Mouse (Mus musculus) hindbrain, embryonic 13.5 days (tissue): ENCODE results near the gene Tectb. TPM values are rescaled to one million over a fixed set of nuclear protein-coding genes. Genes with fewer than 3 reads are reported as not detected.

Source experiments
- ATAC-seq: fragments of 200-750 bp; cut with Nextera tagmentation; 2 replicates; pipeline ENCODE4 v1.8.0; 2017; ENCODE audit warnings: moderate TSS enrichment; ENCODE audit not compliant: low FRiP score
- H3K27ac ChIP-seq: fragments of 300-500 bp; sonication (generic); 2 replicates; pipeline ENCODE4 v1.5.1; 2015; ENCODE audit warnings: inconsistent platforms, mild to moderate bottlenecking, moderate library complexity
- H3K27me3 ChIP-seq: fragments of 300-500 bp; sonication (generic); 2 replicates; pipeline ENCODE4 v1.6.1; 2015; ENCODE audit warnings: mild to moderate bottlenecking, inconsistent platforms
- H3K36me3 ChIP-seq: fragments of 300-500 bp; sonication (generic); 2 replicates; pipeline ENCODE4 v1.6.1; 2015; ENCODE audit warnings: mild to moderate bottlenecking, inconsistent platforms
- H3K4me1 ChIP-seq: fragments of 300-500 bp; sonication (generic); replicated peaks from 2 replicates; pipeline ENCODE4 v1.6.1; 2015; ENCODE audit warnings: inconsistent platforms
- H3K4me2 ChIP-seq: fragments of 300-500 bp; sonication (generic); 2 replicates; pipeline ENCODE4 v1.6.1; 2015; ENCODE audit warnings: inconsistent platforms, mild to moderate bottlenecking, moderate library complexity
- H3K4me3 ChIP-seq: fragments of 300-500 bp; sonication (generic); 2 replicates; pipeline ENCODE4 v1.5.1; 2015; ENCODE audit warnings: mild to moderate bottlenecking, inconsistent platforms
- H3K9ac ChIP-seq: fragments of 300-500 bp; sonication (generic); 2 replicates; pipeline ENCODE4 v1.6.1; 2015; ENCODE audit warnings: mild to moderate bottlenecking, inconsistent platforms
- H3K9me3 ChIP-seq: fragments of 300-500 bp; sonication (generic); 2 replicates; pipeline ENCODE4 v1.6.1; 2016; ENCODE audit warnings: inconsistent platforms
- WGBS: fragments of 180-500 bp; shearing (Covaris S2); methylation state at CpG from one replicate; pipeline ENCODE4 v1.1.7; 2015; 5-methylcytosine and 5-hydroxymethylcytosine counted together
- polyA plus RNA-seq: library from polyadenylated mRNA; unstranded; fragments of >200 nt; fragmentation: Nextera tagmentation; extraction: Ambion mirVana; gene quantifications from 2 replicates; pipeline ENCODE4 v1.2.1, GENCODE M21; 2015

Tectb gene
- polyA plus RNA-seq, 1 experiment from 2014 or later, result 0.75 TPM

DNA sequence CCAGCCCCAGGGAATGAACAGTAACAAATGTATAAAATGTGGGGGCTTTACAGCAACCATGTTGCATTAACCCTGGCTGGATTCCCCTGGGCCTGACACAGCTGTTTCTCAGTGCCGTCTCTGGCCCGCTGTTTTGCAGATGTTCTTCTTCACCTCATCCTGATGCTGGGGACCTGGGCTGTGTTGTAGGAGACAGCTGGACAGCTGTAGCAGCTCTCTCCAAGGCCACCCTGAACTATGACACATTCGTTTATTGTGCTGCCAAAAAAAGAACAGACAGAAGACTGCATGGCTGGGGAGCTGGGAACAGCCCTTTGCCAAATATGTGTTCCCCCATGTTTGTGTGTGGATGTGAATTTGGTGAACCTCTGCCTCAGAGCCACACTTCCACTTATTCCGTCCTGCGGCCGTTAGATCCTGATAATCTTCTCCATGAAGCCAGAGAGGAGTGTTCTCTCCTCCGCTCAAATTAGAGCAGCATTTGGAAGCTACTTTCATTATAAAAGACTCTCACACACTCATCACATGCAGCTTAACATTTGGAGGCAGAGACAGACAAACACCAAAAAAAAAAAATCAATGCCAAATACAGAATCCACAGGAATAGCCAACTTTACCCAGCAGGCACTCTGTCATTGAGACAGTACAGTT lies 14.1 kb downstream of the Tectb start:
- no peaks in the 10 kb centered on the region for H3K36me3 ChIP-seq
- H3K4me3 ChIP-seq, result no peak overlapping the region
- 0 out of 2 replicates have a peak, but pooled peaks cover 6% of the 10 kb centered on the region for H3K27me3 ChIP-seq
- no peak overlapping the region for H3K4me2 ChIP-seq
- 86% methylated on average over 7 of the region's 7 CpGs for WGBS
- H3K9ac ChIP-seq, result no peak overlapping the region
- peaks cover 3% of the 10 kb centered on the region; the same call in 1 of the 2 replicates for H3K4me1 ChIP-seq
- H3K9me3 ChIP-seq, result no peaks in the 10 kb centered on the region
- H3K27ac ChIP-seq, result no peak overlapping the region
- no peak for ATAC-seq

DNA sequence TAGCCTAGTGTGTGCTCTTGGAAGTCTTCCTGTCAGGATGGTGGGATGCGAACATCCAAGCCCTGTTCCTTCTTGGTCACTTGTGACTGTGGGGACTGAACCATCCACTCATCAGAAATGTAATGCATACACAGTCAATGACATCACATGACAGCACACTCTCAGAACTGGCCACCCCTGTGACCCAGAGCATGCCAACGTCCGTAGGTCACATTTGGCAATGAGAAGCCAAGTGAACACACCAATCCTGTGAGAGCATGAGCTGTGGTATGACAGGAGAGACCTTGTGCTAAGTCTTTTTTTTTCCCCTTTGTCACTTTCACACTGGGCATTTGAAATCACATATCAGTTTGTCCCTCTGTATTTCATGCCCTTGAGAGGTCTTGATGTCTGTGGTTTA lies 15.0 kb downstream of the Tectb start:
- Histone ChIP-seq H3K4me2 (no peak overlapping the region), H3K4me3 (no peak overlapping the region), H3K27ac (no peak overlapping the region), H3K4me1 (peaks cover 3% of the 10 kb centered on the region; the same call in 1 of the 2 replicates), H3K36me3 (no peaks in the 10 kb centered on the region), H3K27me3 (0 out of 2 replicates have a peak, but pooled peaks cover 6% of the 10 kb centered on the region), H3K9me3 (no peaks in the 10 kb centered on the region), H3K9ac (no peak overlapping the region)
- 84% methylated on average over 3 of the region's 3 CpGs for WGBS
- ATAC-seq, result no peak

DNA sequence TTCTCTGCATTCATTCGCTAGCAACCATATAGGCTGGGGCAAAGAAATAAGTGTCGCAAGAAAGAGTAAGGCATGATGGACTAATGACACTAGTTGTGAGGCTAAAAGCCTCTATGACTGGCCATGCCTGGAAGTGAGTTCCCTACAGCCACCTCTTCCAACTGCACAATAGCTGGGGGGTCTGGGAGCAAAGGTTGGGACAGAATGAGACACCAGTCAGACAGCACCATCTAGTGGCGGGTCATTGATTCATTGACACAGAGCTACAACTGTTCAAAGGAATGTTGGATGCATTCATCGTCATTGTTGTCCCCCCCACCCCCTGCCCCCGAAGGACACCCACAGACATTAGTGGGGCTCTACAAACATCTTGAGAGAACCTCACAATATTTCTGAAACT lies 17.8 kb downstream of the Tectb start:
- ATAC-seq, result peak; percentile 32; the same call in 1 of the 2 replicates
- H3K4me2 ChIP-seq, result 0 out of 2 replicates have a peak overlapping the region, but pooled peaks have one; percentile 21

DNA sequence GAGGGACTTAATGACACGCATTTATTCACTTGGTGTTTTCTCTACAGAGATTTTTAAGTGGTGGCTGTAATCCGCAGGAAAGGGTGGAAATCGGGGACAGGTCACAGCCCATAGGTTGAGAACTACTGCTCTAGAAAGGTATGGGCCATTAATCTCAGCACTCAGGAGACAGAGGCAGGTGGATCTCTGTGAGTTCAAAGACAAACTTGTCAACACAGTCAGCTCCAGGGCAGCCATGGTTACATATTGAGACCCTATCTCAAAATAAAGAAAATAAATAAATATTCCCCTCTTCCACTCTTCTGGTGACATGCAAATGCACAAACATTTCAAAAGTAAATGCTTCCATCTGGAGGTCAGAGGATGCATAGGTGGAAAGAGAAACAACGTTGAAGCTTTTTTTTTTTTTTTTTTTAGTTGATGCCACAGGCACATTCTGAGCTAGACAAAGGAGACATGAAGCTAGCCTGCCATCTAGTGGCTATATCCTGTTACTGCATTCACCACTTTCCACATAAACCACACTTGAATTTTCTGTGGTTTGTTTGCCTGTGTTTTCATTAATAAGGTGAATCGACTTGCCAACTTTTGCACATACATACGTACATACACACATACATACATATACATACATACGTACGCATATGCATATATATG lies 26.1 kb downstream of the Tectb start:
- H3K9me3 ChIP-seq, result 0 out of 2 replicates have a peak, but pooled peaks cover 3% of the 10 kb centered on the region
- H3K4me2 ChIP-seq, result no peak overlapping the region
- 39% methylated on average over 8 of the region's 8 CpGs for WGBS
- ATAC-seq, result peak; percentile 32; the same call in 1 of the 2 replicates
- H3K27ac ChIP-seq, result no peak overlapping the region
- H3K9ac ChIP-seq, result no peak overlapping the region
- no peaks in the 10 kb centered on the region for H3K4me1 ChIP-seq
- no peak overlapping the region for H3K4me3 ChIP-seq
- H3K27me3 ChIP-seq, result 0 out of 2 replicates have a peak, but pooled peaks cover 12% of the 10 kb centered on the region
- H3K36me3 ChIP-seq, result no peaks in the 10 kb centered on the region

More for the DNA sequence above, 17.8 kb downstream of the Tectb start:
- Histone ChIP-seq H3K36me3 (no peaks in the 10 kb centered on the region), H3K27ac (no peak overlapping the region), H3K9ac (no peak overlapping the region), H3K9me3 (no peaks in the 10 kb centered on the region), H3K4me1 (peaks cover 3% of the 10 kb centered on the region; the same call in 1 of the 2 replicates), H3K4me3 (no peak overlapping the region), H3K27me3 (0 out of 2 replicates have a peak, but pooled peaks cover 6% of the 10 kb centered on the region)
- 35% methylated on average over 5 of the region's 5 CpGs for WGBS

DNA sequence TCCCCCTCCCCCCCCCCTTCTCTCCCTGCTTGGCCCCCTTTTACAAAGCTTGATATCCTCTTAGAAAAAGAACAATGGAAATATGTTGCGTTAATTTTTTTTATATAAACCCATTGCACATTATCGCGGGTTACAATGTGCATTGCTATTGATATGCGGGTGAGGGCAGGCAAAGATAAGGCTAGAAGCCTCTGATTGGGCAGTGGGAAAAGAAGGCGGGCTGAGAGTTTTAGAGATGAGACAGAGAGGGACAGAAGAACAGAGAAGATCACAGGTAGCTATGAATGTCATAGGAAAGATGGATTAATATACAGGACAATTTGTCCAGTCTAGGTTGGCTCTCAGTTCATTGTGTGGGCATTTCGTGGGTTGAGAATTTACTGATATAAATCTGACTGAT lies 26.7 kb downstream of the Tectb start:
- H3K36me3 ChIP-seq, result no peaks in the 10 kb centered on the region
- no peak overlapping the region for H3K4me3 ChIP-seq
- 0 out of 2 replicates have a peak, but pooled peaks cover 12% of the 10 kb centered on the region for H3K27me3 ChIP-seq
- H3K9ac ChIP-seq, result no peak overlapping the region
- 59% methylated on average over 6 of the region's 6 CpGs for WGBS
- no peak for ATAC-seq
- H3K9me3 ChIP-seq, result 0 out of 2 replicates have a peak, but pooled peaks cover 3% of the 10 kb centered on the region
- no peaks in the 10 kb centered on the region for H3K4me1 ChIP-seq
- no peak overlapping the region for H3K27ac ChIP-seq
- no peak overlapping the region for H3K4me2 ChIP-seq

DNA sequence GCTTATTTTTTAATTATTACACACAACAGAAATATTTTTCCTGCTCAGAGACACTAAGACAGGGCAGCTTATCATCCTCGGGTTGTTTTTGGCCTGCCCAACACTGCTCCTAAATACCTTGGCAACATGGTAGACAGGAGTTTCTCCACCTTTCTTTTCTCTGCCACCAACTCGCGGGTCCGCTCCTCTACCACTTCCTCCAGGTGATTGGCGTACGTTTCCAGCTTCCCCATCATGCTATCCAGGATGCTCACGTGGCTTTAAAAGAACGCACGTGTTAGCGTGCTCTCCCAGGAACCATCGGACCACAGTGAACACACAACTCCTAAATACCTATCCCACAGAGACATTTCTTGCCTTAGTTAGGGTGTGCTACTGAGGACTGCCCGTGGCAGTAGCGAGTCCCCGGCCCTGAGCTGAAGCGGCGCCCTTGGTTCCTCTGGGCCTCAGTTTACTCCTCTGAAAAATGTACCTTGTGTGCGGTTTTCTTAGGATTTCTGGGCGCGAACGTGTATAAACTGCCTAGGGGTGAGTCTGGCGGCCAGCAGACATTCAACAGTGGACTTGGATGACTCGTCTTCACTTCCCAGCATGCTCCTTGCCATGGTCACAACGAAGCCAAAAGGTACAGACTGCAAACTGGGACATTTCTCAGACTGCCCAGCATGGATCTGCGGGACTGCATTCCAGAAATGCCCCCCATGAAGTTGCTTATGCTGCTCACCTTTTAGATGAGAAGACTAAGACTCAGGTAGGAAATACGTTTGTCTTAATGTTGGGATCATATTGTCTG lies 27.4 kb downstream of the Tectb start:
- Histone ChIP-seq H3K4me3 (no peak overlapping the region), H3K4me2 (no peak overlapping the region), H3K27me3 (0 out of 2 replicates have a peak, but pooled peaks cover 12% of the 10 kb centered on the region), H3K9ac (no peak overlapping the region; the same call in 1 of the 2 replicates), H3K4me1 (no peaks in the 10 kb centered on the region), H3K27ac (no peak overlapping the region), H3K9me3 (0 out of 2 replicates have a peak, but pooled peaks cover 3% of the 10 kb centered on the region), H3K36me3 (no peaks in the 10 kb centered on the region)
- ATAC-seq, result no peak
- 70% methylated on average over 25 of the region's 25 CpGs for WGBS

DNA sequence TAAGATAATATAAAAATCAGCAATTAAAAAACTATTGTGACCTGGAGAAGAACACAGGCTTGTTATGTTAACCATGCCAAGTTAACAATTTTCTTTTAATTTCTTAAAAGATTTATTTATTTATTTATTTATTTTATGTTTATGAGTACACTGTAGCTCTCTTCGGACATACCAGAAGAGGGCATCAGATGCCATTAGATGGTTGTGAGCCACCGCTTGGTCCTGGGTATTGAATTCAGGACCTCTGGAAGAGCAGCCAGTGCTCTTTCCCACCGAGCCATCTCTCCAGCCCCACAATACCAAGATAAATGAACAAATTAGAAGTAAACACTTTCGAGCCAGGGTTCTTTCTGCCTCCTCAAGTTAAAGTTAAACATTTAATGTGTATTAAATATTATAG lies 28.1 kb downstream of the Tectb start:
- WGBS, result 79% methylated on average over 4 of the region's 4 CpGs

DNA sequence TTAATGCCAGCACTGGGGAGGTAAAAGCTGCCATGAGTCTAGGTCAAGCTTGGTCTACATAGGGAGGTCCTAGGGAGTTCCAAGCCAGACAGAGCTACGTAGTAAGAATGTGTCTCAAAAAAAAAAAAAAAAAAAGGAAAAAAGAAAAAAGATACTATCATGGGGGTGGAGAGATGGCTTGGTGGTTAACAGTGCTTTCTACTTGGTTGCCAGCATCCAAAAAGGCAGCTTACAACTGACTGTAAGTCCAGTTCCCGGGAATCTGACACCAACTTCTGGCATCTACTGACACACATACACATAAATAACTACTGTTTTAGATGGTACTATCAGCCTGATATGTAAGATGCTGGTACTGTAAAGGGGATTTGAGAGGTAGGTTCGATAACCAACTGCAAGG lies 28.6 kb downstream of the Tectb start:
- WGBS, result 90% methylated on average over 3 of the region's 3 CpGs
- Histone ChIP-seq H3K9me3 (no peaks in the 10 kb centered on the region), H3K27ac (no peak overlapping the region), H3K4me3 (no peak overlapping the region), H3K27me3 (0 out of 2 replicates have a peak, but pooled peaks cover 12% of the 10 kb centered on the region), H3K4me1 (no peaks in the 10 kb centered on the region), H3K9ac (no peak overlapping the region), H3K36me3 (no peaks in the 10 kb centered on the region), H3K4me2 (no peak overlapping the region)
- ATAC-seq, result no peak

More for the DNA sequence above, 28.1 kb downstream of the Tectb start:
- H3K36me3 ChIP-seq, result no peaks in the 10 kb centered on the region
- no peak overlapping the region for H3K27ac ChIP-seq
- no peak overlapping the region for H3K4me2 ChIP-seq
- no peaks in the 10 kb centered on the region for H3K4me1 ChIP-seq
- H3K9me3 ChIP-seq, result 0 out of 2 replicates have a peak, but pooled peaks cover 2% of the 10 kb centered on the region
- H3K27me3 ChIP-seq, result 0 out of 2 replicates have a peak, but pooled peaks cover 12% of the 10 kb centered on the region
- no peak for ATAC-seq
- H3K9ac ChIP-seq, result no peak overlapping the region
- no peak overlapping the region for H3K4me3 ChIP-seq

DNA sequence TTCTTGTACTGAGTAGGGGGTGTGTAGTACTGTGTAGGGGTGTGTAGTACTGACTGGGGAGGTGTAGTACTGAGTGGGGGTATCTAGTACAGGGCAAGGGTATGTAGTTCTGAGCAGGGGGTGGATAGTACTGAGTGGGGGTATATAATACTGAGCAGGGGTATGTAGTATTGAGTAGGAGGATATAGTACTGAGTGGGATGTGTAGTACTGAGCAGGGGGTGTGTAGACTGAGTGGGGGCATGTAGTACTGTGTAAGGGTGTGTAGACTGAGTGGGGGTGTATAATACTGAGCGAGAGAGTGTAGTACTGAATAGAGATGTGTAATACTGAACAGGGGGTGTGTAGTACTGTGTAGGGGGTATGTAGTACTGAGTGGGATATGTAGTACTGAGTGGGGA lies 31.2 kb downstream of the Tectb start:
- ATAC-seq, result no peak
- Histone ChIP-seq H3K36me3 (no peaks in the 10 kb centered on the region), H3K9ac (no peak overlapping the region), H3K4me3 (no peak overlapping the region), H3K4me1 (no peaks in the 10 kb centered on the region), H3K9me3 (no peaks in the 10 kb centered on the region), H3K27me3 (0 out of 2 replicates have a peak, but pooled peaks cover 7% of the 10 kb centered on the region), H3K4me2 (no peak overlapping the region), H3K27ac (no peak overlapping the region)
- 97% methylated on average over 1 of the region's 1 CpGs for WGBS

DNA sequence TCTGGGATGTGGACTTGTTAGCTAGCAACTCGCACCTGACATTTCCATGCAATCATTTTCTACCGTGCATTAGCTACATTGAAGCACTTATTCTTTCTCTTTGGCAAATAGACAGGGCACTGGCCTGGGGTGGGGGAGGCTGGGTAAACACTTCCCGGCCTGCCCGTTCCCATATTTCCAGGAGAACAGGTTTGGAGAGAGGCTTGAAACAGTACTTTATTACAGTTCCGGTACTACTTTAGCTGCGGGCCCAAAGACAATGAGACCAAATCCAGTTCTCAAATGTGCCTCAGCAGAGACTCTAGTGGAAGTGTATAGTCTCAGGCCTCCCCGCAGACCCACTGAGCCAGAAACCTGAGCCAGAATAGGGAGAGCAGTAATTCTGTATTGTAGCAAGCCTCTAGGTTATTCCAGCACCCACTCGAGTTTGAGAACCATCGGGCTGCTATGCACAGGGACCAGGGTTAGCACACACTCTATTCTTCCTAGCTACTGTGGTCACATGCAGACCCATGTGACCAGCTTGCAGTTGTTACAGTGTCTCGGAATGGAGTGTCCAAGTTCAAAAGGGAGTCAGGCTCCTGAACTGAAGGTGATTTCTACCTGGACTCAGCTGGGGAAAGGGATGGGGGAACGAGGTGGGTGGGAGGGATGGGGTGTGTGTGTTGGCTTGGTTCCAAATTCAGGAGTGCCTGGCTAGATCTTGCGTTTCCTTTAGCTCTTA lies 33.2 kb downstream of the Tectb start:
- no peak overlapping the region for H3K4me3 ChIP-seq
- peaks cover 8% of the 10 kb centered on the region for H3K4me1 ChIP-seq
- 90% methylated on average over 12 of the region's 12 CpGs for WGBS
- no peak overlapping the region for H3K4me2 ChIP-seq
- H3K27me3 ChIP-seq, result no peaks in the 10 kb centered on the region
- H3K9ac ChIP-seq, result no peak overlapping the region
- no peaks in the 10 kb centered on the region for H3K9me3 ChIP-seq
- ATAC-seq, result no peak
- no peak overlapping the region for H3K27ac ChIP-seq
- no peaks in the 10 kb centered on the region for H3K36me3 ChIP-seq

DNA sequence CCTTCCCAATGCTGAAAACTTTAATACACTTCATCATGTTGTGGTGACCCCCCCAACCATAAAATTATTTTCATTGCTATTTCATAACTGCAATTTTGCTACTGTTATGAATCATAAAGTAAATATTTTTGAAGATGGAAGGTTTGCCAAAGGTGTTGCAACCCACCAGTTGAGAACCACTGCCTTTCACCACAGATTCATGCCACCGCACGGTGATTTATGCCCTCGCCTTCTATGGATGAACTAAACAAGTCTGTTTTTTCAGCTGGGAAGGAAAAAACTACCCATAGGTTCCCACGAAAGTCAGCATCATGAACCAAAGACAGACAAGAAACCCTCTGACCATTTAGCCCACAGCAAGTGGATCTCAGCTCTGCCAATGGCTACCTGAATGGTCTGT lies 36.3 kb downstream of the Tectb start:
- Histone ChIP-seq H3K27me3 (0 out of 2 replicates have a peak, but pooled peaks cover 7% of the 10 kb centered on the region), H3K4me3 (no peak overlapping the region), H3K27ac (no peak overlapping the region), H3K4me1 (peaks cover 11% of the 10 kb centered on the region), H3K9ac (no peak overlapping the region), H3K4me2 (no peak overlapping the region), H3K9me3 (no peaks in the 10 kb centered on the region), H3K36me3 (no peaks in the 10 kb centered on the region)
- ATAC-seq, result no peak
- 89% methylated on average over 4 of the region's 4 CpGs for WGBS
